Mouse (Mus musculus) regulatory T cell (primary cell): Measurements from ENCODE around the gene Nup210l.

Source experiments
- in situ Hi-C: fragments of 300-600 bp; cut with MboI, MseI; formaldehyde crosslinking; loops from one replicate; pipeline ENCODE4 v1.15.1; 2025; ENCODE audit warnings: high pct_unique_total_duplicates

The Nup210l gene

DNA sequence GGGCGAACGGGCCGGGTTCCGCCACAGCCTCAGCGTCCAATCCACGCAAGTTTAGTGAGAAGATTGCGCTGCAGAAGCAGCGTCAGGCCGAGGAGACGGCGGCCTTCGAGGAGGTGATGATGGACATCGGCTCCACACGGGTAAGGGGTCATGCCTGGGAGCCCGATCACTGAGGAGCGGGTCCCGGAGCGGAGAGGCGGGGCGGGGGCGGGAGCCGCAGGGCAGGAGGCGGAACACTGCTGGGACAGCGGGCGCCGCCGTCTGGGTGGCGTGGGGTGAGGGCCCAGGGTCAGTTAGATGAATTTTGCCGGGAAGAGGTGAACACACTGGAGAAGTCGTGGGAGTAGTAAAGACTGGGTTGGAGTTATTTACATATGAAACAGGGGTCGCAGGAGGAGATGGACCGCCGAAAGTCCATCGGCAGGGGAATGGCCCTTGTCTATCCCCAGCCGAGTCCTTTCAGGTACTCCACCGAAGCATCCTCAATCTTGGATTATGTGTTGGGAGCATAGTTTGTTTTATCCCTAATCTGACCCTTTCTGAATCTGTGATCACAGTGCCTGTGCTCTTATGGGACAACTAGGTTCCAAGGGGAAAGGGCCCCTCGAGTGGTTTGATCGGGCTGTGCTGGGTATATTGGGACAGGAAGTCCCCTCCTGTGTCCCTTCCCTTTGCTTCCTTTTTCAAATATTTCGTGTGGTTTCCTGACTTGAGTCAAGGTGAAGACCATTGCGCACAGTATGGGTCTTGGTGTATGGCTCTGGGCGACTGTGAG lies 150.7 kb downstream of the Nup210l start:
- in situ Hi-C loops = no loop called here

DNA sequence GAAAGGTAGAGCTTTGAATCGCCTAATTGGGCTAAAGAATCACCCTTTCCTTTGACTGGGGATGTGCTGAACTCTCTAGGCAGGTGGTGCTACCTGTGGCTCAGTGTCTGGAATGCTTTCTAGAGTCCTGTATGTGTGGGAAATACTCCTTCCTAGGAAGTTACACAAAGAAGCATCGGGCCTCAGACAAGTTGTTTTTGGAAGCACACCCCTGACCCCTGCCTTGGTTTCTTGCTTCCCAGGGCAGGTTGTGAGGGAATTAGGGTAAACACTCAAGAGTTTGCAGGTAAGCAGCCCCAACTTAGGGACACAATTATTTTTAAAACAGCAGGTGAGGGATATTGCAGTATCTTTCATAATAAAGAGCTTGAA lies 151.2 kb downstream of the Nup210l start:
- in situ Hi-C loops = no loop called here

DNA sequence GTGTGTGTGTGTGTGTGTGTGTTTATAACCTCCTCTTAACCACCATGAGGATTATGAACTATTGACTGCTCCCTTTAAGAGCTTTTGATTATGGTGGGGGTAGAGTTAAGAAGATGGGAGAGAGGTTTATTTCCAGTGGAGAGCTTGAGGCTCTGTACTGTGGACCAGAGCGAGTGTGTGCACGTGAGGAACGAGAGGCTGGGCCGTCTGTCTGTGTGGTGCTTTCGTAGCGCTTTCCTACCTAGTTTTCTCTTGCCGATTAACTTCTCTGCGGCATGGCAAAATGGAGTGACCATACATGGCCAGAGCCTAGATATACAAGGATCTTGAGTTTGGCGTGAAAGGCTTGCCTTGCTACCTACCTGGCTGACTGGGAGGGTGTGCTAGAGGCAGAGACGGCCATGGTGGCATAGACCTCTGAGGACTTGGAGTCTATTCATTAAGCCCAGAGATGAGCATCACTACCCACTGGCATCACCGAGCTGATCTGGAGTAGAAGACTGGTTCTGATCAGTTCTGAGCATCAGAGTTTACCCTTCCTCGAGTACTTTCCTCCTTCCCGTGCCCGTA lies 151.9 kb downstream of the Nup210l start:
- in situ Hi-C loops = no loop called here

DNA sequence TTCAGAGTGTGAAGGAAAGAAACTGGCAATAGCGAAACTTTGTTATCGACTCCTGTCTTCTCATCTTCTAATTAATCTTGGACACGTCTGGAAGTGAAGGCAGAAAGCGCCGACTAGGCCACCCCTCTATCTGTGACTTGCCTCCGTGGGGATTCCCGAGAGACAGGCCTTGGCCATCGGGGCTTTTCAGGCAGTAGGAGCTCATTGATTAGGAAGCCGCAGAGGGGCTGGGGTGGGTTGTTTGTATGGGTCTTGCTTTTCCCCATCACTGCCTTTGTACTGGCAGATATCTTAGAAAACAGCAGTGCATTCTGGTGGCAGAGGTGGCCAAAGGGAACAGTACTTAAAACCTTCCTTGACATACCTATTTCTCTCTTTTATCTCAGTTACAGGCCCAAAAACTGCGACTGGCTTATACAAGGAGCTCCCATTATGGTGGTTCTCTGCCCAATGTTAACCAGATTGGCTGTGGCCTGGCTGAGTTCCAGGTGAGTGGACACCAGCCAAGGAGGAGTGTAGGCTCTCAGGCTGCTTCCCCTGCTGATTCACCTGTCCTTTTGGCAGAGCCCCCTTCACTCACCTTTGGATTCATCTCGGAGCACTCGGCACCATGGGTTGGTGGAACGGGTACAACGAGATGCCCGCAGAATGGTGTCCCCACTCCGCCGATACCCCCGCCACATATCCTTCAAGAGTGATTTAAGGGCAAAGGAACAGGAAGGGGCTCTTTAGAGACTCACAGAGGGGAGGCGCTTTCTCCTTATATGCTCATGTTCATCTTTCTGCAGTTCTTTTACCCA lies 153.0 kb downstream of the Nup210l start:
- in situ Hi-C loops = no loop called here

DNA sequence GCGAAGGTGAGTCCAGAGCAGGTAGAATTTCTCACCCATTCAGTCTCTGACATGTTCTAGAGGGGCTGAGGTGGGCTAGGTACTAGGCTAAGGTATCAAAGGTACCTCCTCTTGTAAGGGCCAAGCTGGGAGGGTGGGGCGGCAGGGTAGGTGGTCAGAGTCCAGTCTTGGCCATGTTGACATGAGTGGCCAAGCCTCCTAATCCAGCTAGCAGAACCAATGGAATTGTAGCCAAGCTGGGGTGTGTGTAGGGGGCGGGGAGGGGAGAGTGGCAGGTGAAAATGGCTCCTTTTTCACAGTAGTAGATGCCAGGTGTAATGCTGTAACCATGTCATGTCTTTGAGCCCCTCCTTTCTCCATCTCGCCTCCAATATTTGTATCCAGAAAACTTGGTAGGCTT lies 154.6 kb downstream of the Nup210l start:
- in situ Hi-C loops = no loop called here
